Mouse (Mus musculus) kidney, adult 2 months (tissue): ENCODE results near the gene Lad1.

Source experiments
- CTCF ChIP-seq: fragments of 200-500 bp; conservative IDR thresholded peaks from 2 replicates; pipeline ENCODE4 v1.5.1; 2011; ENCODE audit warnings: low read depth, mild to moderate bottlenecking, control low read depth, low read length, moderate library complexity, mixed read lengths; ENCODE audit not compliant: insufficient read depth, insufficient read length
- POLR2A ChIP-seq: fragments of 200-500 bp; IDR thresholded peaks from one replicate; pipeline ENCODE4 v1.6.1; 2011; ENCODE audit warnings: low read depth, low read length, control low read depth

DNA sequence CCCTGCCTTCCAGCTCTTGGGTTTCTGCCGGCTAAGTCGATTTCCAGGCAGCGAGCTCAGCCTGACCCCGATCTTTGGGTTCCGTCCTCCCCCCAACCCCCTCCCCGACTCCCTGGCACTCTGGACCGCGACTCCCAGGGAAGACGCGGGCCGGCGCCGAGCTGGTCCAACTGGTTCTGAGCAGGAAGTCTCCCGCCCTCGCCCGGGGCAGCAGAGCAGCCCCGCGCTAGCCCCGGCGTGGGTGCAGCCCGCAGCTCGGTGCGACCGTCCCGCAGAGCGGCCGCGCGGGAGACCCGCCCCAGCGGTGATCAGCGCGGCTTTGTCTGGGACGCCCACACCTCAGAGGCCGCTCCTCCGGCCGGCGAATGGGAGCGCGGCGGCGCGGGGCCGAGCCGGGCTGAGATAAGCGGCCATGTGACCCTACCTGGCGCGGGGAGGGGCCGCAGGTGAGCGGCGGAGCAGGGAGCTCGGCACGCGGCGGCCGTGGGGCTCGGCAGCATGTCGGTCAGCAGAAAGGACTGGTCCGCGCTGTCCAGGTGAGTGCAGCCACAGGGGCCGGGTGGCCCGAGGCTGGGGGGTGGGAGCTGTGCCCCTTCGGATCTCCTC, at the start of gene Lad1:
- TF ChIP-seq CTCF (no peak), POLR2A (no peak)
